In genomic region chr14:60612671-60613070, GRCm38 (mm10) we compare ENCODE assay signal across 24 mouse cellular contexts. TPM values are rescaled to one million over a fixed set of nuclear protein-coding genes. Genes with fewer than 3 reads are reported as not detected.
DNase-seq lines count a peak whose midpoint lies in the region; ATAC-seq and TF ChIP-seq lines count a peak whose summit lies in the region.
"Had no signal": no experiment of that assay in that cellular context is flagged by ENCODE, and none has a peak within 500 bp of the region (broad histone marks: within the 10 kb centered on the region; RNA-seq: fewer than 3 reads in every experiment).

No protein-coding gene starts in this region.

- H3K4me1 ChIP-seq in midbrain, embryonic 10.5 days: peaks cover 47% of the 10 kb centered on the region
- no peaks in the 10 kb centered on the region for H3K4me1 ChIP-seq in midbrain, postnatal 0 days (ENCODE audit: insufficient read depth, low read length)
- H3K4me1 ChIP-seq in midbrain, embryonic 13.5 days (replicated peaks): peaks cover 14% of the 10 kb centered on the region
- H3K4me1 ChIP-seq in kidney, embryonic 16.5 days (ENCODE audit: insufficient read depth, low read length): no peaks in the 10 kb centered on the region
- H3K4me1 ChIP-seq: embryonic facial prominence, embryonic 15.5 days; hindbrain, embryonic 15.5 days; intestine, embryonic 15.5 days; liver, embryonic 13.5 days; neural tube, embryonic 12.5 days had no signal

- H3K9ac ChIP-seq in midbrain, postnatal 0 days (replicated peaks; ENCODE audit: low read length, poor library complexity, severe bottlenecking): no peak overlapping the region
- no peak overlapping the region for H3K9ac ChIP-seq in midbrain, embryonic 13.5 days (replicated peaks)
- no peak overlapping the region for H3K9ac ChIP-seq in kidney, embryonic 16.5 days (replicated peaks; ENCODE audit: low read length)
- H3K9ac ChIP-seq: embryonic facial prominence, embryonic 15.5 days; hindbrain, embryonic 15.5 days; intestine, embryonic 15.5 days; liver, embryonic 13.5 days; neural tube, embryonic 12.5 days had no signal

- WGBS in midbrain, embryonic 10.5 days: 16% methylated on average over 7 of the region's 7 CpGs
- WGBS in midbrain, postnatal 0 days: 5% methylated on average over 7 of the region's 7 CpGs
- WGBS in midbrain, embryonic 13.5 days: 5% methylated on average over 7 of the region's 7 CpGs
- 24% methylated on average over 7 of the region's 7 CpGs for WGBS in kidney, embryonic 16.5 days

- H3K4me2 ChIP-seq in midbrain, postnatal 0 days (ENCODE audit: low read depth, low read length, poor library complexity, severe bottlenecking): no peak overlapping the region
- H3K4me2 ChIP-seq in midbrain, embryonic 13.5 days (replicated peaks): no peak overlapping the region
- no peak overlapping the region for H3K4me2 ChIP-seq in kidney, embryonic 16.5 days (replicated peaks; ENCODE audit: low read depth, low read length)
- H3K4me2 ChIP-seq: embryonic facial prominence, embryonic 15.5 days; heart, embryonic 11.5 days; hindbrain, embryonic 15.5 days; intestine, embryonic 15.5 days; liver, embryonic 13.5 days; neural tube, embryonic 12.5 days had no signal

- no peak overlapping the region for H3K4me3 ChIP-seq in midbrain, embryonic 10.5 days
- no peak overlapping the region for H3K4me3 ChIP-seq in midbrain, postnatal 0 days (ENCODE audit: low read depth, low read length)
- H3K4me3 ChIP-seq in midbrain, embryonic 13.5 days (replicated peaks): no peak overlapping the region
- no peak overlapping the region for H3K4me3 ChIP-seq in kidney, embryonic 16.5 days (ENCODE audit: low read length)
- H3K4me3 ChIP-seq: embryonic facial prominence, embryonic 15.5 days; hindbrain, embryonic 15.5 days; intestine, embryonic 15.5 days; left cerebral cortex, adult 2 months; liver, embryonic 13.5 days; neural tube, embryonic 12.5 days had no signal

- H3K27me3 ChIP-seq in midbrain, embryonic 10.5 days (ENCODE audit: low read depth, poor library complexity, severe bottlenecking): peaks cover 12% of the 10 kb centered on the region; the same call in 1 of the 2 replicates
- H3K27me3 ChIP-seq in midbrain, postnatal 0 days (ENCODE audit: insufficient read depth, low read length): no peaks in the 10 kb centered on the region
- H3K27me3 ChIP-seq in midbrain, embryonic 13.5 days: no peaks in the 10 kb centered on the region
- H3K27me3 ChIP-seq in kidney, embryonic 16.5 days (ENCODE audit: insufficient read depth, low read length): no peaks in the 10 kb centered on the region
- H3K27me3 ChIP-seq: embryonic facial prominence, embryonic 15.5 days; hindbrain, embryonic 15.5 days; intestine, embryonic 15.5 days; liver, embryonic 13.5 days; neural tube, embryonic 12.5 days had no signal

- H3K9me3 ChIP-seq in midbrain, embryonic 10.5 days (replicated peaks): no peaks in the 10 kb centered on the region
- no peaks in the 10 kb centered on the region for H3K9me3 ChIP-seq in midbrain, postnatal 0 days (ENCODE audit: low read length)
- no peaks in the 10 kb centered on the region for H3K9me3 ChIP-seq in midbrain, embryonic 13.5 days
- H3K9me3 ChIP-seq in kidney, embryonic 16.5 days (ENCODE audit: low read length): no peaks in the 10 kb centered on the region
- H3K9me3 ChIP-seq: embryonic facial prominence, embryonic 15.5 days; hindbrain, embryonic 15.5 days; intestine, embryonic 15.5 days; liver, embryonic 13.5 days; neural tube, embryonic 12.5 days had no signal

- DNase-seq in cerebellum, postnatal 10 days: peak; percentile 24 to 26
- DNase-seq in cerebellum, adult 9-10 months: no peak
- peak; percentile 44 for DNase-seq in midbrain, embryonic 10.5 days (ENCODE audit: low spot score)
- DNase-seq in midbrain, postnatal 0 days (ENCODE audit: low spot score): no peak
- DNase-seq in embryo, embryonic 10 days (ENCODE audit: low spot score): peak; percentile 78
- DNase-seq: adrenal gland, postnatal 10 days; gastrocnemius, postnatal 14 days; heart, adult 11 months; kidney, postnatal 36 days; liver, embryonic 13.5 days; lung, adult 2 months; lung, postnatal 14 days; right cerebral cortex, adult 18-20 months; thymus, adult 18-20 months; thymus, postnatal 36 days had no signal

- no peaks in the 10 kb centered on the region for H3K36me3 ChIP-seq in midbrain, embryonic 10.5 days
- no peaks in the 10 kb centered on the region for H3K36me3 ChIP-seq in midbrain, postnatal 0 days (ENCODE audit: insufficient read depth, low read length)
- H3K36me3 ChIP-seq in midbrain, embryonic 13.5 days: no peaks in the 10 kb centered on the region
- no peaks in the 10 kb centered on the region for H3K36me3 ChIP-seq in kidney, embryonic 16.5 days (ENCODE audit: insufficient read depth, low read length)
- H3K36me3 ChIP-seq: embryonic facial prominence, embryonic 15.5 days; hindbrain, embryonic 15.5 days; intestine, embryonic 15.5 days; liver, embryonic 13.5 days; neural tube, embryonic 12.5 days had no signal

- TF ChIP-seq CTCF in midbrain, postnatal 0 days (IDR thresholded peaks at IDR 0.05): no peak

- no peak overlapping the region; the same call in 1 of the 2 replicates for H3K27ac ChIP-seq in midbrain, embryonic 10.5 days (replicated peaks)
- H3K27ac ChIP-seq in midbrain, postnatal 0 days (ENCODE audit: low read depth, low read length): no peak overlapping the region
- H3K27ac ChIP-seq in midbrain, embryonic 13.5 days: peak overlapping the region; percentile 9; the same call in 1 of the 2 replicates
- no peak overlapping the region for H3K27ac ChIP-seq in kidney, embryonic 16.5 days (ENCODE audit: low read length)
- H3K27ac ChIP-seq: embryonic facial prominence, embryonic 15.5 days; hindbrain, embryonic 15.5 days; intestine, embryonic 15.5 days; left cerebral cortex, adult 2 months; liver, embryonic 13.5 days; neural tube, embryonic 12.5 days had no signal

- no peak for ATAC-seq in midbrain, postnatal 0 days (ENCODE audit: low FRiP score)
- ATAC-seq in midbrain, embryonic 13.5 days: no peak
- no peak for ATAC-seq in kidney, embryonic 16.5 days (ENCODE audit: low FRiP score, low TSS enrichment)
- ATAC-seq: activated CD4-positive, CD25-positive, alpha-beta regulatory T cell, adult 4 months; intestine, embryonic 15.5 days had no signal

RNA-seq across cellular contexts. Expression of gene Spata13, which starts 21.1 kb away (rescaled TPM):
- polyA plus RNA-seq in midbrain, embryonic 10.5 days (2016; fragmentation: Nextera tagmentation; extraction: Ambion mirVana): 67.9 and 70.0 TPM in 2 replicates
- total RNA-seq in midbrain, postnatal 0 days (2014; rRNA removed): 28.0 and 33.0 TPM in 2 replicates
- polyA plus RNA-seq in midbrain, postnatal 0 days (2015; fragmentation: Nextera tagmentation; extraction: Ambion mirVana): 9.0 and 12.4 TPM in 2 replicates
- polyA plus RNA-seq in midbrain, embryonic 13.5 days (2015; fragmentation: Nextera tagmentation; extraction: Ambion mirVana): 41.3 and 47.4 TPM in 2 replicates
- 67.5 and 68.1 TPM in 2 replicates for polyA plus RNA-seq in kidney, embryonic 16.5 days (2015; fragmentation: Nextera tagmentation; extraction: Ambion mirVana)

Comparison
In these comparisons a context has a peak if more than half of its experiments do, and no peak if none do; other contexts are left out.
1. DNase-seq: peak in cerebellum, postnatal 10 days (2 of 2), midbrain, embryonic 10.5 days (single experiment) and embryo, embryonic 10 days (single experiment); none in cerebellum, adult 9-10 months (single experiment) and midbrain, postnatal 0 days (single experiment).